Mouse (Mus musculus) skeletal muscle tissue, adult 2 months (tissue): Measurements from ENCODE around the gene Tas2r130.
"Not testable (repeated sequence)": the region's sequence is repeated elsewhere in the genome, so short reads cannot be mapped to it uniquely, and the experiment has no call there.

Experiments
- DNase-seq: peaks from one replicate; pipeline ENCODE4 v3.0.0-alpha.2; 2012; ENCODE audit warnings: low read depth, low spot score

The Tas2r130 gene

DNA sequence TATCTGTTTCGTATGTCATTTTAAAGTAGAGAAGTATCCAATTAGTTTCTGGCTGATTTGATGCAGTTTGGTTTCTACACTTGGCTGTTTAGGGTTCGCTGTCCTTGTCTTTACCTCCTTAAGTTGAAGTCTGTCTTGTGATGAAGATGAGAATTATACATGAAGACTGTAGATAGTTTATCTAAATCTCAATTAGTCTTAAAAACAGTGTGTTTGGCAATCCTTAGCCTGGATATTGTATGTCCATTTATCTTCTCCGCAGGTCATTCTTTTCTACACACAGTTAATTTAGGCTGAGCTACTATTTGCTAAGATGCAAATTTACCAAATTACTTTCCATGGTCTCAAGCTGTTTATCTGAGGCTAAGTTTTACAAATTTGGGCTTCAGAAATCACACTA is at the start of gene Tas2r130:
Gene Tas2r130 (minus strand): TSS at position 101 of the 400 bp plus-strand sequence.
- DNase-seq = no peak

DNA sequence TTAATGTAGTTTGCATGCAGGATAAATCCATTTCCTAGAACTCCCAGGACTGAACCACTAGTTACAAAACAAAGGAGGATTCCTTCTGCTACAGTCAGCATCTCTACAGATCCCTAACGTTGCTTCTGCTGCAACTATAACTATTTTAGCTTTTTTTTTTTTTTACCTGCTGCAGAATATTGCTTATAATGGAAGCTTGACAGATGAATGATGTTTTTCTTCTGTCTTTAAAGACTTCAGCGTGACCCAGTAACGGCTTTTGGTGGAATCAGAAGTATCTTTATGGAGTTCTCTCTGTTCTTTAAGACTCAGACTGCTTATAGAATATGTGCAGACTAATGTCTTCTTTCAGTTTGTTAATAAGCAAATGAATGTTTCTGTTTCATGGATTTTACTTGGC is 48.1 kb upstream of the Tas2r130 start, which contains the start of gene Tas2r106:
Gene Tas2r106 (minus strand): TSS at position 101 of the 400 bp plus-strand sequence.
- no peak for DNase-seq

DNA sequence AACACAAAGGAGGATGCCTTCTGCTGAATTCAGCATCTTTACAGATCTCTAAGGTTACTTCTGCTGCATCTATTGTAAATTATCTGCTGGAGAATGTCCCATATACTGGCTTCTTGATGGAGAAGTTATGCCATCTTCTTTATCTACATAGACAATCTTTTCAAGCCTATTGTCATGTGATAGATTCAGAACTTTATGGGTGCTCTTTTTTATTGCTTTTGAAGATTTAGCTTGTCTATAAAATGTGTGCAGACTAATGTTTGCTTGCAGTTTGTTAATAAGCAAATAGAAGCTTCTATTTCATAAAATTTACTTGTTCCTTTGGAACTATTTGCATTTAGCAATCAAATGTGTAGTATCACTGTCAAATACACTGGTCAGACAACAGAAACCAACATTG is 29.3 kb upstream of the Tas2r130 start, which contains the start of gene Tas2r107:
Gene Tas2r107 (minus strand): TSS at position 101 of the 400 bp plus-strand sequence.
- no peak for DNase-seq

DNA sequence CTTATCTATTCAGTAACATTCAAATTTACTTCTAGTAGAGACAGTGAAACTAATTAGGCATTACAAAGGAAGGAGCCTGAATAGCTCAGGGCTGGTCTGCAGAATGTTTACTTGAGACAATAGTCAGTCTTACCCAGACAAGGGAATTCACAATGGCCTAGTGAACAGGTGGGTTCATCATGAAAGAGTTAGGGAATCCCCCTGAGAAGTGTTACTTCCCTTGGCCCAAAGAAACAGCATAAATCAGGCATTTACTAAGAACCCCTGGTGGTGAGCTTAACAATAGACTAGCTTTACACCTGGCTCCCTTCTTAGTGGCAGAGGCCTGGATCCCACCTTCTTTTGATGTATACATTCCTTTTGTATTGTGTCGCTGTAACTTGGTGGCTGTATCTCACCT is 20.8 kb downstream of the Tas2r130 start:
- not testable (repeated sequence) for DNase-seq

DNA sequence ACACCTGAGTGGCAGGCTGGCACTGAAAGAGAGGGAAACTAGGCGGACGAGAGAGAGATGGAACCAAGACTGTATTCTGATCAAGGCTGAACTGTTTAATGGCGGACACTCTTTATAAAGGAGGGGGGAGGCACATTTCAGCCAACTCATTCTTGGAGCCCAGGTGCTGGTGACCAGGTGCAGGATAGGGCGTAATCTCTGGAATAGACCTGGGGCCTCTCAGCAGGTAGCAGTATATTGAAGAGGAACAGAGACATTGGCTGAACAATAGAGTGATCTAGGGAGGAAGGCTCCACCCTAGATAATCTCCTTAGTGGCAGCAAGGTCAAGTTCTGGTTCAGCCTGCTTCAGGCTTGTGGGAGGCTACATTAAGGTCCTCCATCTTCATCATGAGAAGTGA is 25.9 kb downstream of the Tas2r130 start:
- DNase-seq = no peak
